Mouse (Mus musculus) E14TG2a.4 (cell line): ENCODE measurements around the gene Ripply1.

Experiments
- CTCF ChIP-seq: conservative IDR thresholded peaks from 2 replicates; pipeline ENCODE4 v1.5.1; 2014; ENCODE audit warnings: low read length
- POU5F1 ChIP-seq: IDR thresholded peaks from 2 replicates; pipeline ENCODE4 v1.6.1; 2014; ENCODE audit warnings: low read length, borderline replicate concordance

GRCm38 (mm10) chrX:139785764-139786163 lies 3.6 kb upstream of the Ripply1 start:
- TF ChIP-seq CTCF: no peak
- no peak for TF ChIP-seq POU5F1
